Mouse (Mus musculus): ENCODE data around the gene Wdpcp. TPM values are rescaled to one million over a fixed set of nuclear protein-coding genes. Genes with fewer than 3 reads are reported as not detected.
"Not testable (repeated sequence)": the region's sequence is repeated elsewhere in the genome, so short reads cannot be mapped to it uniquely, and the experiment has no call there.

The Wdpcp gene
- 0.82 and 1.1 TPM in 2 replicates for polyA plus RNA-seq (2015; fragmentation: Nextera tagmentation; extraction: Ambion mirVana)

DNA sequence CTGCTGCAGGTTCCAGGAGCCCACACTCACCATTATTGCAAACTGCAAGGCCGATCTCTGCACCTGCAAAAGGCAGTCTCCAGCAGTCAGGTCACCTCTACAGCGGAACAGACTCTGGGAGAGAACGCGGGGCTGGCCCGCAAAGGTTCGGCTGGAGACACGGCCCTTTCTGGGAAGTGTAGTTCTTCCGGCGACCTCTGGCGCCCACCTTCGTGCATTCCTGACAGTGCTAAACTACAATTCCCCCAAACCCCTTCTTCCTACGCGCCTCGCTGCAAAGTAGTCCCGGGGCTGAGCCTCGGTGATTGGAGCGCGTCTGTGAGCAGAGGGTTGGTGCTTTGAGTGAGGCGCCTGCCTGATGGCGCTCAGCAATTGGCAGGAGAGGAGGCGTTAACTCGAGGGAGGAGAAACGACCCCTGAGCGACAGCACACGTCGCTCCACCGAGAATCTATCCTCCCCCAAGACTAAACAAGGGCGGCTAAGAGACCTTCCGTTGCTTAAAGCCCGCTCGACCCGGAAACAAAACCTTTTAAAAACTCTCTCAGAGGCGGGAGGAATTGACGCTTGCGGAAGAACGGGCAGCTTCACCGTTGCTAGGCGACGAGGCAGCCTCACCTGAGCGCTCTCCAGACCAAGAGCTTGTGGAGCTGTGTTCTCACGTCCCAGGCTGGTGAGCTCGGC, at the start of gene Wdpcp, which contains the start of gene Mdh1:
Gene Wdpcp (plus strand): TSS at position 536 of the 682 bp plus-strand sequence.
Gene Mdh1 (minus strand): TSS at position 668 of the 682 bp plus-strand sequence.
- ATAC-seq (ENCODE audit: insufficient read depth) = peak; percentile 95
- H3K4me3 ChIP-seq (replicated peaks) = peak within 1 kb of the TSS; percentile 68
- peak within 1 kb of the TSS; percentile 48 for H3K9ac ChIP-seq
- no peaks in the 10 kb centered on the region for H3K9me3 ChIP-seq (replicated peaks)
- under 1% methylated on average over 42 of the region's 42 CpGs for WGBS (ENCODE audit: insufficient replicate concordance)
- peak within 1 kb of the TSS; percentile 77 for H3K4me2 ChIP-seq
- no peaks in the 10 kb centered on the region for H3K27me3 ChIP-seq
- no peaks in the 10 kb centered on the region for H3K36me3 ChIP-seq (replicated peaks)
- peaks cover 30% of the 10 kb centered on the region for H3K4me1 ChIP-seq (replicated peaks)
- H3K27ac ChIP-seq (replicated peaks) = peak within 1 kb of the TSS; percentile 64

DNA sequence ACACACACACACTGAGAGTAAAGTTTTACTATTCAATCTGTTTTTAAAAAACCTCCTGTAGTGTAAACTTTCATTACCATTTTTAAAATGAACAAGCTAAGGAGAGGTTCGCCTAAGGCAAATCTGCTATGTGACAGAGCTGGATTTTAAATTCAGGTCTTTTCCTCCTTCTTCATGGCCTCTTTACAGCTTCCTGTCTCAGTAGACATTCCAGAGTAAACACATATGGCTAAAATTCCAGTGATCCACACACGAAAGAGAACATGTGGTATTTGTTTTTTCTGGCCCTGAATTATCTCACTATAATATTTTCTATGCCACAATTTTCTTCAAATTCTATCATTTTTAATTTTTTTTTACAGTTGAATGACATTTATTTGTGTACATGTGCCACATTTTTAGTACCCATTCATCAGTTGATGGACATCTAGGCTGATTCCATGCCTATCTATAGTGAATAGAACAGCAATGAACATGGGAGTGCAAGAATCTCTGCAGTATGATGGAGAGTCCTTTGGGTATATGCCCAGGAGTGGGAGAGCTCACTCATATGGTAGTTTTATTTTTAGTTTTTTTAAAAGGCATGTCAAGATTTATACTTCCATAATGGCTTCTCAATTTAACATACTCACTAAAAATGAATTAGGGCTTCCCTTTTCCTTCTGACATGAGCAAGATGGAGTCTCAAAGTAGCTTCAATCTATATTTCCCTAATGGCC, 43.2 kb upstream of the Wdpcp start:
- no peaks in the 10 kb centered on the region for H3K36me3 ChIP-seq (replicated peaks)
- no peak overlapping the region for H3K4me3 ChIP-seq (replicated peaks)
- no peaks in the 10 kb centered on the region for H3K4me1 ChIP-seq (replicated peaks)
- ATAC-seq (ENCODE audit: insufficient read depth) = no peak
- no peaks in the 10 kb centered on the region for H3K9me3 ChIP-seq (replicated peaks)
- no peaks in the 10 kb centered on the region for H3K27me3 ChIP-seq
- no peak overlapping the region for H3K9ac ChIP-seq
- 36% methylated on average over 2 of the region's 2 CpGs for WGBS (ENCODE audit: insufficient replicate concordance)
- H3K4me2 ChIP-seq = no peak overlapping the region
- no peak overlapping the region for H3K27ac ChIP-seq (replicated peaks)

DNA sequence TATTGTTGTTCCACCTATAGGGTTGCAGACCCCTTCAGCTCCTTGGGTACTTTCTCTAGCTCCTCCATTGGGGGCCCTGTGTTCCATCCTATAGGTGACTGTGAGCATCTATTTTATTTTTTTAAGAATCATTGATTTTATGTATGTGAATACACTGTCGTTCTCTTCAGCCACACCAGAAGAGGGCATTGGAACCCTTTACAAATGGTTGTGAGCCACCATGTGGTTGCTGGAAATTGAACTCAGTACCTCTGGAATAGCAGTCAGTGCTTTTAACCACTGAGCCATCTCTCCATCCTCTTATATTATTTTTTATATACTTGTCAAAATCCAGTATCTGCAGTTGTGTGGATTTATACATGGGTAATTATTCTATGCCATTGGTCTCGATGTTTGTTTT, 41.2 kb upstream of the Wdpcp start:
- H3K27ac ChIP-seq (replicated peaks); H3K4me3 ChIP-seq (replicated peaks); H3K36me3 ChIP-seq (replicated peaks); H3K4me1 ChIP-seq (replicated peaks); H3K27me3 ChIP-seq; ATAC-seq (ENCODE audit: insufficient read depth); H3K9ac ChIP-seq; H3K4me2 ChIP-seq; H3K9me3 ChIP-seq (replicated peaks): not testable (repeated sequence)
- WGBS (ENCODE audit: insufficient replicate concordance) = 61% methylated on average over 2 of the region's 2 CpGs

GRCm38 (mm10) chr11:21540072-21540471, 32.0 kb upstream of the Wdpcp start:
- Histone ChIP-seq H3K36me3 (replicated peaks) (no peaks in the 10 kb centered on the region), H3K9me3 (replicated peaks) (no peaks in the 10 kb centered on the region), H3K9ac (no peak overlapping the region), H3K27me3 (no peaks in the 10 kb centered on the region), H3K4me2 (no peak overlapping the region), H3K27ac (replicated peaks) (no peak overlapping the region), H3K4me3 (replicated peaks) (no peak overlapping the region), H3K4me1 (replicated peaks) (no peaks in the 10 kb centered on the region)
- 41% methylated on average over 2 of the region's 2 CpGs for WGBS (ENCODE audit: insufficient replicate concordance)
- no peak for ATAC-seq (ENCODE audit: insufficient read depth)

- no peak for ATAC-seq (ENCODE audit: insufficient read depth)
- WGBS (ENCODE audit: insufficient replicate concordance) = 90% methylated on average over 2 of the region's 2 CpGs
- H3K27ac ChIP-seq (replicated peaks) = no peak overlapping the region
- no peaks in the 10 kb centered on the region for H3K27me3 ChIP-seq
- H3K36me3 ChIP-seq (replicated peaks) = no peaks in the 10 kb centered on the region
- H3K4me3 ChIP-seq (replicated peaks) = no peak overlapping the region
- no peaks in the 10 kb centered on the region for H3K9me3 ChIP-seq (replicated peaks)
- no peak overlapping the region for H3K4me2 ChIP-seq
- H3K4me1 ChIP-seq (replicated peaks) = no peaks in the 10 kb centered on the region
- H3K9ac ChIP-seq = no peak overlapping the region
These were observed 31.4 kb upstream of the Wdpcp start for GRCm38 (mm10) chr11:21540622-21541021.

GRCm38 (mm10) chr11:21542731-21543130, 29.3 kb upstream of the Wdpcp start:
- Histone ChIP-seq H3K27me3 (no peaks in the 10 kb centered on the region), H3K4me1 (replicated peaks) (no peaks in the 10 kb centered on the region), H3K27ac (replicated peaks) (no peak overlapping the region), H3K4me3 (replicated peaks) (no peak overlapping the region), H3K9me3 (replicated peaks) (no peaks in the 10 kb centered on the region), H3K36me3 (replicated peaks) (no peaks in the 10 kb centered on the region), H3K9ac (no peak overlapping the region), H3K4me2 (no peak overlapping the region)
- ATAC-seq (ENCODE audit: insufficient read depth) = no peak
- 51% methylated on average over 5 of the region's 5 CpGs for WGBS (ENCODE audit: insufficient replicate concordance)

DNA sequence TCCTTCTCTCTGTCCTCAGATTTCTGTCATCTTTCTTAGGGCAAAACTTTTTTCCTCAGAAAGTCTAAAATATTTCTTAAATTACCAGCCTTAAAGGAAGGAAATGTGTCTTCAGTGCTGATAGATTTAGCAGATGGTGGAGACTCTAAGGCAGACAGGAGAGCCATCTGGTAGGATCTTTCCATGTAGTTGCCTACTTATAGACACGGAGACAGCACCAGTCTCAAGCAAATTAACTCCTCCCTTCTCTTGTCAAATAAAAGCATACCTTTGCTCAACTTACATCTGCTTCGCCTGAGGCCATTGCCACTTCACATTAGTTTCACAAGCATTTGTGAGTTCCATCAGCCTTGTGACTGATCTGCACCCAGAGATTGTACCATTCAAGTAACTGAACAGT, 27.0 kb upstream of the Wdpcp start:
- no peak overlapping the region for H3K9ac ChIP-seq
- no peak overlapping the region for H3K4me2 ChIP-seq
- no peak overlapping the region for H3K4me3 ChIP-seq (replicated peaks)
- no peaks in the 10 kb centered on the region for H3K36me3 ChIP-seq (replicated peaks)
- H3K9me3 ChIP-seq (replicated peaks) = no peaks in the 10 kb centered on the region
- no peak for ATAC-seq (ENCODE audit: insufficient read depth)
- H3K27me3 ChIP-seq = no peaks in the 10 kb centered on the region
- WGBS (ENCODE audit: insufficient replicate concordance) = 50% methylated on average over 2 of the region's 2 CpGs
- H3K4me1 ChIP-seq (replicated peaks) = no peaks in the 10 kb centered on the region
- H3K27ac ChIP-seq (replicated peaks) = no peak overlapping the region

- H3K27me3 ChIP-seq = no peaks in the 10 kb centered on the region
- H3K9ac ChIP-seq = no peak overlapping the region
- peaks cover 2% of the 10 kb centered on the region; the same call in 1 of the 2 replicates for H3K4me1 ChIP-seq (replicated peaks)
- H3K9me3 ChIP-seq (replicated peaks) = no peaks in the 10 kb centered on the region
- H3K4me3 ChIP-seq (replicated peaks) = no peak overlapping the region
- ATAC-seq (ENCODE audit: insufficient read depth) = no peak
- no peaks in the 10 kb centered on the region for H3K36me3 ChIP-seq (replicated peaks)
- no peak overlapping the region for H3K4me2 ChIP-seq
- no peak overlapping the region for H3K27ac ChIP-seq (replicated peaks)
These were observed 26.1 kb upstream of the Wdpcp start for GRCm38 (mm10) chr11:21545951-21546350.

- no peak overlapping the region for H3K4me2 ChIP-seq
- H3K9me3 ChIP-seq (replicated peaks) = no peaks in the 10 kb centered on the region
- no peak overlapping the region for H3K4me3 ChIP-seq (replicated peaks)
- no peak overlapping the region for H3K27ac ChIP-seq (replicated peaks)
- H3K9ac ChIP-seq = no peak overlapping the region
- peaks cover 2% of the 10 kb centered on the region; the same call in 1 of the 2 replicates for H3K4me1 ChIP-seq (replicated peaks)
- H3K36me3 ChIP-seq (replicated peaks) = no peaks in the 10 kb centered on the region
- WGBS (ENCODE audit: insufficient replicate concordance) = 23% methylated on average over 1 of the region's 1 CpGs
- H3K27me3 ChIP-seq = no peaks in the 10 kb centered on the region
- ATAC-seq (ENCODE audit: insufficient read depth) = no peak
These were observed 25.4 kb upstream of the Wdpcp start for GRCm38 (mm10) chr11:21546671-21547070.

DNA sequence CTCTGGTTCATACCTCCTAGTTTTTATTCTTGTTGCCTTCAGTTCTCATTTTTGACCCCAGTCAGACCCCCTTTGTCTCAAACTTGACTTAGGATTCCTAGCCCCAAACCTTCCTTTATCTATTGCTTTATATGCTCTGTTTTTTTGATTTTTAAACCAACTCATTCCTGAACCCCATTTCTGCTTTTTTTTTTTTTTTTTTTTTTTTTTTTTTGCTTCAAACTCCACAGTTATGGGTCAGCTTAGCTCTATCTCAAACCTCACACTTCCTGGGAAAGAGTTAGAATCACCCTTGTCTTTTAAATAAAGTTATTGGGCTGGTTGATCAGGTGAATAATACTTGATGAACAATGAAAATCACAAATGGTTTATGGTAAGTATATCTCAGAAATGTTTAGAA, 24.5 kb upstream of the Wdpcp start:
- H3K36me3 ChIP-seq (replicated peaks) = no peaks in the 10 kb centered on the region
- H3K4me3 ChIP-seq (replicated peaks) = no peak overlapping the region
- no peaks in the 10 kb centered on the region for H3K9me3 ChIP-seq (replicated peaks)
- peaks cover 2% of the 10 kb centered on the region; the same call in 1 of the 2 replicates for H3K4me1 ChIP-seq (replicated peaks)
- no peak overlapping the region for H3K9ac ChIP-seq
- no peak for ATAC-seq (ENCODE audit: insufficient read depth)
- H3K4me2 ChIP-seq = no peak overlapping the region
- H3K27ac ChIP-seq (replicated peaks) = no peak overlapping the region
- no peaks in the 10 kb centered on the region for H3K27me3 ChIP-seq

DNA sequence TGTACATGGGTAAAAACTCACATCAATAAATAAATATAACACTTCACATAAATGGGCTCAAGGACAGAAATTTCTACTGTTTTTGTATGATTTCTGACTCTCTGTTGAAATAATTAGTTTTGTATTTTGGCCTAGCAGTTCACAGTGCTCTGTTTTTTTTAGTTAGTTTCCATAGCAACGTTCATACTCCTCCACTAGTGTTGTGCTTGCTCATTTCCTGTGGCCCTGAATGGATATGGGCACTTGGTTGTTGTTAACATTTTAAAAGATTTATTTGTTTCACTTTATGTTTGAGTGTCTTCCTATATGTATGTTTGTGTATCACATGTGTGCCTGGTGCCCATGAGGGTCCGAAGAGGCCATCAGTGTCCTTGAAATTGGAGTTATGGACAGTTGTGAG, 23.0 kb upstream of the Wdpcp start:
- H3K27me3 ChIP-seq = no peaks in the 10 kb centered on the region
- 59% methylated on average over 2 of the region's 2 CpGs for WGBS (ENCODE audit: insufficient replicate concordance)
- no peak for ATAC-seq (ENCODE audit: insufficient read depth)
- H3K27ac ChIP-seq (replicated peaks) = no peak overlapping the region
- H3K9me3 ChIP-seq (replicated peaks) = no peaks in the 10 kb centered on the region
- no peak overlapping the region for H3K9ac ChIP-seq
- no peak overlapping the region for H3K4me2 ChIP-seq
- no peaks in the 10 kb centered on the region for H3K36me3 ChIP-seq (replicated peaks)
- H3K4me3 ChIP-seq (replicated peaks) = no peak overlapping the region
- peaks cover 2% of the 10 kb centered on the region; the same call in 1 of the 2 replicates for H3K4me1 ChIP-seq (replicated peaks)

Data from liver, embryonic 15.5 days (tissue).